Mouse (Mus musculus): ENCODE measurements around the gene Jrkl. TPM values are rescaled to one million over a fixed set of nuclear protein-coding genes. Genes with fewer than 3 reads are reported as not detected.

Jrkl gene
- total RNA-seq, 4 experiments from 2014 or later = 4.1 to 5.8 (median 5.1) TPM

Other genes with a start within 250 kb of the Jrkl start
- gene Ccdc82, start 1.1 kb upstream of the Jrkl start, total RNA-seq (2022) = 10 to 100 TPM in 1 of 4 experiments, 1 to 10 TPM in 3; 7.3 to 10.8 (median 8.6) TPM
- 1 to 10 TPM; 5.0 to 6.1 (median 5.2) TPM for gene Maml2, start 52.1 kb upstream of the Jrkl start, total RNA-seq (2022)
- not detected for gene Gm17571, start 200.9 kb upstream of the Jrkl start, total RNA-seq (2022)